In genomic region chr9:45954294-45955106, GRCm38 (mm10) we compare ENCODE assay signal across 8 mouse cellular contexts. TPM values are rescaled to one million over a fixed set of nuclear protein-coding genes. Genes with fewer than 3 reads are reported as not detected.
A peak's percentile ranks its signal among the peaks of the same experiment; 100 is the strongest.
DNase-seq lines count a peak whose midpoint lies in the region; ATAC-seq and TF ChIP-seq lines count a peak whose summit lies in the region.

No protein-coding gene starts in this region.

- peaks cover 2% of the 10 kb centered on the region for H3K79me3 ChIP-seq in C2C12 (ENCODE audit: low read depth)

- H3K9me3 ChIP-seq in liver, embryonic 14.5 days (ENCODE audit: control insufficient read depth, low read length), result no peaks in the 10 kb centered on the region
- no peaks in the 10 kb centered on the region for H3K9me3 ChIP-seq in neural tube, embryonic 11.5 days (ENCODE audit: control insufficient read depth, low read length)

- ATAC-seq in liver, embryonic 14.5 days (ENCODE audit: insufficient read depth), result peak; percentile 73
- ATAC-seq in neural tube, embryonic 11.5 days (ENCODE audit: insufficient read depth, low FRiP score, low TSS enrichment), result peak; percentile 31; the same call in 1 of the 2 replicates

- no peaks in the 10 kb centered on the region for H3K27me3 ChIP-seq in C2C12 (ENCODE audit: control insufficient read depth, insufficient read depth, insufficient read length)
- no peaks in the 10 kb centered on the region for H3K27me3 ChIP-seq in liver, embryonic 14.5 days (ENCODE audit: control insufficient read depth, insufficient read depth, low read length)
- no peaks in the 10 kb centered on the region for H3K27me3 ChIP-seq in neural tube, embryonic 11.5 days (ENCODE audit: control insufficient read depth, insufficient read depth, low read length)

- no peak for TF ChIP-seq EP300 in liver, embryonic 14.5 days (IDR thresholded peaks at IDR 0.05; ENCODE audit: low read depth)

- under 1% methylated on average over 61 of the region's 63 CpGs for WGBS in liver, embryonic 14.5 days (ENCODE audit: insufficient replicate concordance)
- 2% methylated on average over 55 of the region's 63 CpGs for WGBS in neural tube, embryonic 11.5 days

- peak overlapping the region; percentile 81 for H3K27ac ChIP-seq in liver, embryonic 14.5 days
- H3K27ac ChIP-seq in neural tube, embryonic 11.5 days (ENCODE audit: low read depth, low read length), result no peak overlapping the region

- H3ac ChIP-seq in C2C12 (ENCODE audit: control insufficient read depth, insufficient read length, low read depth), result peak overlapping the region; percentile 77

- peaks cover 16% of the 10 kb centered on the region for H3K36me3 ChIP-seq in C2C12 (ENCODE audit: control insufficient read depth, insufficient read depth)
- H3K36me3 ChIP-seq in liver, embryonic 14.5 days (replicated peaks; ENCODE audit: control insufficient read depth, insufficient read depth, low read depth), result peaks cover 23% of the 10 kb centered on the region
- 0 out of 2 replicates have a peak, but pooled peaks cover 2% of the 10 kb centered on the region for H3K36me3 ChIP-seq in neural tube, embryonic 11.5 days (ENCODE audit: control insufficient read depth, insufficient read depth, low read length)

- H3K79me2 ChIP-seq in C2C12 (ENCODE audit: control insufficient read depth, insufficient read depth), result peaks cover 24% of the 10 kb centered on the region

- H3K9ac ChIP-seq in liver, embryonic 14.5 days (replicated peaks), result peak overlapping the region; percentile 94
- H3K9ac ChIP-seq in neural tube, embryonic 11.5 days (ENCODE audit: low read length), result peak overlapping the region; percentile 88

- H3K4me3 ChIP-seq in C2C12 (ENCODE audit: insufficient read depth, poor library complexity, severe bottlenecking), result peak overlapping the region; percentile 74
- H3K4me3 ChIP-seq in liver, embryonic 14.5 days (ENCODE audit: insufficient read depth in 1 of 2, low read depth in 2 of 2, low read length in 2 of 2), result peak overlapping the region; percentile 86 to 88
- H3K4me3 ChIP-seq in neural tube, embryonic 11.5 days (ENCODE audit: low read depth, low read length), result peak overlapping the region; percentile 90

- peak; percentile 64 for DNase-seq in ZHBTc4 (ENCODE audit: low read depth, low spot score)
- peak; percentile 51 for DNase-seq in embryo, embryonic 10.5 days (ENCODE audit: low spot score)
- DNase-seq in gastrocnemius, postnatal 25 days, result peak; percentile 48
- peak; percentile 78 for DNase-seq in kidney, adult 18-20 months
- no peak for DNase-seq in liver, embryonic 14.5 days (ENCODE audit: low read depth in 3 of 3, low spot score in 3 of 3)
- DNase-seq in neural tube, embryonic 11.5 days (ENCODE audit: low spot score), result peak; percentile 52
- DNase-seq in thymus, postnatal 0 days (ENCODE audit: low spot score), result peak; percentile 50

- peaks cover 3 to 16% of the 10 kb centered on the region in 2 experiments; a peak in 3 of 4 replicates for H3K4me1 ChIP-seq in liver, embryonic 14.5 days (replicated peaks; ENCODE audit: control insufficient read depth in 2 of 2, insufficient read depth in 2 of 2, low read length in 1 of 2)
- H3K4me1 ChIP-seq in neural tube, embryonic 11.5 days (ENCODE audit: control insufficient read depth, insufficient read depth, low read length), result peaks cover 18% of the 10 kb centered on the region

- H3K4me2 ChIP-seq in liver, embryonic 14.5 days (ENCODE audit: low read depth), result peak overlapping the region; percentile 93
- peak overlapping the region; percentile 71 for H3K4me2 ChIP-seq in neural tube, embryonic 11.5 days (ENCODE audit: low read depth)

- TF ChIP-seq CTCF in C2C12 (IDR thresholded peaks at IDR 0.05; ENCODE audit: control insufficient read depth, insufficient read depth, insufficient read length), result no peak
- no peak for TF ChIP-seq CTCF in liver, embryonic 14.5 days (IDR thresholded peaks at IDR 0.05; ENCODE audit: low read depth)

TF ChIP-seq in C2C12, 6 proteins besides CTCF, POLR2A, EP300 and RAD21:
- TF ChIP-seq MAX (IDR thresholded peaks at IDR 0.05), result no peak
- no peak for TF ChIP-seq USF1 (IDR thresholded peaks at IDR 0.05; ENCODE audit: low read depth)
- TF ChIP-seq MYOG (IDR thresholded peaks at IDR 0.05; ENCODE audit: control insufficient read depth, extremely low read depth, insufficient read length), result no peak
- TF ChIP-seq MYOD1 (IDR thresholded peaks at IDR 0.05; ENCODE audit: control insufficient read depth, insufficient read length, low read depth), result no peak
- no peak for TF ChIP-seq FOSL1 (IDR thresholded peaks at IDR 0.05; ENCODE audit: insufficient read depth, low read length, poor library complexity, severe bottlenecking)
- TF ChIP-seq CEBPB (IDR thresholded peaks at IDR 0.05; ENCODE audit: low read depth), result no peak

RNA-seq across cellular contexts. Expression of gene Sidt2, which starts 0.6 kb away (rescaled TPM):
- polyA plus RNA-seq in C2C12 (2012; fragmentation: generic; extraction: Trizol), result 50.2 TPM
- total RNA-seq in gastrocnemius, postnatal 25 days (2021), result 10 to 100 TPM; 67.9 to 70.2 TPM
- polyA plus RNA-seq in liver, embryonic 14.5 days (2012; rRNA removed), result 20.4 and 26.8 TPM in 2 replicates
- 11.6 and 16.5 TPM in 2 replicates for polyA plus RNA-seq in liver, embryonic 14.5 days (2014; fragmentation: Nextera tagmentation; extraction: Ambion mirVana)
- 28.7 and 34.7 TPM in 2 replicates for polyA plus RNA-seq in neural tube, embryonic 11.5 days (2014; fragmentation: Nextera tagmentation; extraction: Ambion mirVana)
- 58.0 and 64.2 TPM in 2 replicates for polyA plus RNA-seq in thymus, postnatal 0 days (2015; fragmentation: Nextera tagmentation; extraction: Ambion mirVana)

RNA-seq across cellular contexts. Expression of gene Tagln, which starts 18.6 kb away (rescaled TPM):
- 737 TPM for polyA plus RNA-seq in C2C12 (2012; fragmentation: generic; extraction: Trizol)
- 100 to 1,000 TPM in 1 of 2 experiments, 10 to 100 TPM in 1; 37.7 to 102 TPM for total RNA-seq in gastrocnemius, postnatal 25 days (2021)
- polyA plus RNA-seq in liver, embryonic 14.5 days (2012; rRNA removed), result 5.1 and 6.3 TPM in 2 replicates
- 2.6 and 6.8 TPM in 2 replicates for polyA plus RNA-seq in liver, embryonic 14.5 days (2014; fragmentation: Nextera tagmentation; extraction: Ambion mirVana)
- 13.5 and 19.2 TPM in 2 replicates for polyA plus RNA-seq in neural tube, embryonic 11.5 days (2014; fragmentation: Nextera tagmentation; extraction: Ambion mirVana)
- polyA plus RNA-seq in thymus, postnatal 0 days (2015; fragmentation: Nextera tagmentation; extraction: Ambion mirVana), result 13.0 and 16.2 TPM in 2 replicates

RNA-seq across cellular contexts. Expression of gene Rnf214, which starts 47.8 kb away (rescaled TPM):
- 10.8 TPM for polyA plus RNA-seq in C2C12 (2012; fragmentation: generic; extraction: Trizol)
- 10 to 100 TPM; 20.6 to 22.7 TPM for total RNA-seq in gastrocnemius, postnatal 25 days (2021)
- polyA plus RNA-seq in liver, embryonic 14.5 days (2012; rRNA removed), result 5.0 and 6.3 TPM in 2 replicates
- 10.5 and 12.0 TPM in 2 replicates for polyA plus RNA-seq in liver, embryonic 14.5 days (2014; fragmentation: Nextera tagmentation; extraction: Ambion mirVana)
- 71.6 and 76.3 TPM in 2 replicates for polyA plus RNA-seq in neural tube, embryonic 11.5 days (2014; fragmentation: Nextera tagmentation; extraction: Ambion mirVana)
- 27.0 and 35.6 TPM in 2 replicates for polyA plus RNA-seq in thymus, postnatal 0 days (2015; fragmentation: Nextera tagmentation; extraction: Ambion mirVana)

RNA-seq across cellular contexts. Expression of gene Pcsk7, which starts 48.2 kb away (rescaled TPM):
- polyA plus RNA-seq in C2C12 (2012; fragmentation: generic; extraction: Trizol), result 18.0 TPM
- 10 to 100 TPM in 1 of 2 experiments, 1 to 10 TPM in 1; 9.6 to 10.0 TPM for total RNA-seq in gastrocnemius, postnatal 25 days (2021)
- polyA plus RNA-seq in liver, embryonic 14.5 days (2012; rRNA removed), result 7.3 and 7.7 TPM in 2 replicates
- polyA plus RNA-seq in liver, embryonic 14.5 days (2014; fragmentation: Nextera tagmentation; extraction: Ambion mirVana), result 4.9 and 5.0 TPM in 2 replicates
- 17.6 and 18.1 TPM in 2 replicates for polyA plus RNA-seq in neural tube, embryonic 11.5 days (2014; fragmentation: Nextera tagmentation; extraction: Ambion mirVana)
- polyA plus RNA-seq in thymus, postnatal 0 days (2015; fragmentation: Nextera tagmentation; extraction: Ambion mirVana), result 24.2 and 31.3 TPM in 2 replicates

RNA-seq across cellular contexts. Expression of gene Pafah1b2, which starts 58.0 kb away (rescaled TPM):
- polyA plus RNA-seq in C2C12 (2012; fragmentation: generic; extraction: Trizol), result 82.4 TPM
- 10 to 100 TPM; 27.8 to 32.2 TPM for total RNA-seq in gastrocnemius, postnatal 25 days (2021)
- 13.2 and 23.1 TPM in 2 replicates for polyA plus RNA-seq in liver, embryonic 14.5 days (2012; rRNA removed)
- 59.6 and 65.6 TPM in 2 replicates for polyA plus RNA-seq in liver, embryonic 14.5 days (2014; fragmentation: Nextera tagmentation; extraction: Ambion mirVana)
- polyA plus RNA-seq in neural tube, embryonic 11.5 days (2014; fragmentation: Nextera tagmentation; extraction: Ambion mirVana), result 277 and 283 TPM in 2 replicates
- 110 TPM in 2 replicates for polyA plus RNA-seq in thymus, postnatal 0 days (2015; fragmentation: Nextera tagmentation; extraction: Ambion mirVana)

Comparison
In these comparisons a context has a peak if more than half of its experiments do, and no peak if none do; other contexts are left out.
1. DNase-seq: peak in ZHBTc4 (single experiment), embryo, embryonic 10.5 days (single experiment), gastrocnemius, postnatal 25 days (single experiment), kidney, adult 18-20 months (single experiment), neural tube, embryonic 11.5 days (single experiment) and thymus, postnatal 0 days (single experiment); none in liver, embryonic 14.5 days (0 of 3).
2. RNA of gene Tagln, which starts 18.6 kb away (polyA plus RNA-seq): 737 TPM in C2C12 (single experiment); 13.5 to 19.2 TPM in neural tube, embryonic 11.5 days, 13.0 to 16.2 TPM in thymus, postnatal 0 days and 2.6 to 6.8 TPM in liver, embryonic 14.5 days; every median in the first group is over 10 times any median in the second.
3. Peak in every context shown above with its lines, with median percentiles within 50 percentile points of each other: H3K4me3 ChIP-seq.